Mouse (Mus musculus) lung, postnatal 0 days (tissue): ENCODE measurements around the gene Nacc1. TPM values are rescaled to one million over a fixed set of nuclear protein-coding genes. Genes with fewer than 3 reads are reported as not detected.

Source experiments
- ATAC-seq: fragments of 200-750 bp; cut with Nextera tagmentation; 2 replicates; pipeline ENCODE4 v1.8.0; 2017; ENCODE audit warnings: moderate library complexity
- DNase-seq: peaks from one replicate; pipeline ENCODE4 v3.0.0-alpha.2; 2016; ENCODE audit warnings: low spot score
- H3K27ac ChIP-seq: fragments of 300-500 bp; sonication (generic); 2 replicates; pipeline ENCODE4 v1.5.1; 2014; ENCODE audit warnings: antibody characterized with exemption, mild to moderate bottlenecking, low read length, mixed read lengths
- H3K27me3 ChIP-seq: fragments of 300-500 bp; sonication (generic); replicated peaks from 2 replicates; pipeline ENCODE4 v1.6.1; 2014; ENCODE audit warnings: low read length, mixed read lengths; ENCODE audit not compliant: insufficient read depth
- H3K36me3 ChIP-seq: fragments of 300-500 bp; sonication (generic); 2 replicates; pipeline ENCODE4 v1.6.1; 2014; ENCODE audit warnings: low read length, mixed read lengths; ENCODE audit not compliant: insufficient read depth
- H3K4me1 ChIP-seq: fragments of 300-500 bp; sonication (generic); 2 replicates; pipeline ENCODE4 v1.6.1; 2014; ENCODE audit warnings: antibody characterized with exemption, low read depth, low read length, mixed read lengths; ENCODE audit not compliant: insufficient read depth
- H3K4me2 ChIP-seq: fragments of 300-500 bp; sonication (generic); replicated peaks from 2 replicates; pipeline ENCODE4 v1.6.1; 2014; ENCODE audit warnings: low read depth, mild to moderate bottlenecking, low read length, moderate library complexity, mixed read lengths
- H3K4me3 ChIP-seq: fragments of 300-500 bp; sonication (generic); 2 replicates; pipeline ENCODE4 v1.5.1; 2014; ENCODE audit warnings: low read depth, low read length
- H3K9ac ChIP-seq: fragments of 300-500 bp; sonication (generic); replicated peaks from 2 replicates; pipeline ENCODE4 v1.6.1; 2014; ENCODE audit warnings: low read depth, mild to moderate bottlenecking
- H3K9me3 ChIP-seq: fragments of 300-500 bp; sonication (generic); 2 replicates; pipeline ENCODE4 v1.6.1; 2016; ENCODE audit warnings: low read length, mixed read lengths
- CTCF ChIP-seq: IDR thresholded peaks from 2 replicates; pipeline ENCODE4 v1.5.1; 2016; ENCODE audit warnings: antibody characterized with exemption, mild to moderate bottlenecking
- EP300 ChIP-seq: IDR thresholded peaks from 2 replicates; pipeline ENCODE4 v1.6.1; 2016; ENCODE audit warnings: antibody characterized with exemption, mild to moderate bottlenecking, control low read depth
- WGBS: fragments of 180-500 bp; shearing (Covaris S2); extraction: QIAGEN DNeasy Blood & Tissue Kit; methylation state at CpG from one replicate; pipeline ENCODE4 v1.1.7; 2014; 5-methylcytosine and 5-hydroxymethylcytosine counted together
- polyA plus RNA-seq: library from polyadenylated mRNA; unstranded; fragments of >200 nt; fragmentation: Nextera tagmentation; extraction: Ambion mirVana; gene quantifications from 2 replicates; pipeline ENCODE4 v1.2.1, GENCODE M21; 2015

The Nacc1 gene
- polyA plus RNA-seq, 1 experiment from 2014 or later: 7.4 TPM

DNA sequence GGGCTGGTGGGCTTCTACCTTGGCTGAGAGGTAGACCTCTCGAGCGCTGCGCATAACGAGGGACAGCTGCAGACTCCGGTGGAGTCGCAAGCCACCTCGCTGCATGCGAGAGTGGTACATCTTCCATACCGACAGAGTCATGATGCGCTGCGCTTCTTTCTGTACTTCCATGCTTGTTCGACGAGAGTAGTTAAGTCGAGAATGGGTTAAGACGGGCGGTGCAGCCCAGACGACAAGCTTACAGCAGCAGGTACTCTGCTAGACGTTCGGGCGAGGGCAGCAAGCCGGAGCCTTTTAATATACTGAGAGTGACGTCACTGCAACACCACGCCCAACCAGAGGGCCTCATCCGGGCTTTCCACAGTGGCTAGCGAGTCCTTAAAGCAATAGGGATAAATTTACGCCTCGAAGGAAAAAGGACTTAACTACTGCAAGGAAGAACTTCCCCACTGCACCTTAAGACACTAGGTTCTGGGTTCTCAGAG, 25.0 kb downstream of the Nacc1 start, which contains the start of gene Ier2:
Ier2 (minus strand) TSS at position 272 of the 485 bp plus-strand sequence.
- Histone ChIP-seq H3K9me3 (no peaks in the 10 kb centered on the region), H3K27me3 (no peaks in the 10 kb centered on the region), H3K27ac (peak within 1 kb of the TSS; percentile 99), H3K4me3 (peak within 1 kb of the TSS; percentile 97), H3K9ac (peak within 1 kb of the TSS; percentile 99), H3K4me2 (peak within 1 kb of the TSS; percentile 79), H3K4me1 (peaks cover 19% of the 10 kb centered on the region), H3K36me3 (no peaks in the 10 kb centered on the region)
- peak; percentile 99 for DNase-seq
- 0% methylated on average over 27 of the region's 27 CpGs for WGBS
- TF ChIP-seq CTCF: peak; percentile 28
- peak; percentile 76; the same call in 1 of the 2 replicates for TF ChIP-seq EP300
- ATAC-seq: peak; percentile 66

DNA sequence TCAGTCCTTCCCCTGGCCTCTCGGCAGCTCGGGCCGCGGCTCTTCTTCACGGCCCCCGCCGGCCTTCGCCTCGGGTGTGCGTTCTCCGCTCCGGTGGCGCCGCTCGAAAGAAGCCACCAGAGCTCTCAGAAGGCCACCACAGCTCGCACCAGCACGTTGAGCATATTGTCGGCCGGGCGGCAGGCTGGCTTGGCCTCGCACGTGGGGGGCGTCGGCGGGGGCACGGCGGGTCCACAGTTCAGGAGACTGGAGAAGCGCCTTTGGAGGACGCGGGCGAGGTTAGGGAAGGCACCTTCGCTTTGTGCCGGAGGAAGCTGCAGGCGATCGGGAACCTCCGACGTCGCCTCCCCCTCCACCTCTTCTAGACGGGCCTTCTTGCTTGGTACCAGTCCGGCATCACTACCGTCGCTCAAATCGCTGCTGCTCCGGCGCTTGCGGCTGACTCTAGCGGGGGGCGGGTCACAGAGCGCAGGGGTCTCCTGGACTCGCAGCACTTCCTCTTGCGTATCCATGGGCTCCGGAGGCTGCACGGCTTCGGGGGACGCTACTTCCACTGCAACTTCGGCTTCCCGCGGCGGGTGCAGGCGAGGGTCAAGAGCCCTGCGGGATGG, 25.6 kb downstream of the Nacc1 start:
- TF ChIP-seq CTCF (no peak), EP300 (no peak)
- H3K4me1 ChIP-seq: peaks cover 24% of the 10 kb centered on the region
- H3K4me3 ChIP-seq: peak overlapping the region; percentile 97
- under 1% methylated on average over 57 of the region's 61 CpGs for WGBS
- peak overlapping the region; percentile 99 for H3K9ac ChIP-seq
- H3K27me3 ChIP-seq: no peaks in the 10 kb centered on the region
- peak; percentile 3; the same call in 1 of the 2 replicates for ATAC-seq
- H3K27ac ChIP-seq: peak overlapping the region; percentile 99
- DNase-seq: peak; percentile 60
- H3K4me2 ChIP-seq: peak overlapping the region; percentile 79
- no peaks in the 10 kb centered on the region for H3K9me3 ChIP-seq
- no peaks in the 10 kb centered on the region for H3K36me3 ChIP-seq

DNA sequence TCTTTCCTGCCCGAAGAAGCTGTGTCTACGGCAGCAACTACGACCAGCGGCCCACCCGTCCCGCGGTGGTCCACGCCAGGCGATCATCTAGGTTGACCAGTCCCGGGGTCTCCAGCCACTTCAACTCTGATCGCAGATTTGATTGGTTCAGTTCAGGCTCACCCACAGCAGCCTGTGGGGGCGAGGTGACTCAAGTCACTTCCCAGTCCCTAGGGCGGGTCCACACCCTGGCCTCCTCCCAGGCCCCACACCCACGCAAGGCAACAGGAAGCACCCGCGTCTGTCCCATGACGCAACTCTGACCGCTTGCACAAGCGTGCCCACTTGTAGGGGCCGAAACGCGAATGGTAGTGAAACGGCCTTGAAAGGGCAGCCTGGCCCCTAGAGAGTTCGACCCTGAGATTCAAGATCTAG, 26.2 kb downstream of the Nacc1 start:
- peak overlapping the region; percentile 97 for H3K4me3 ChIP-seq
- DNase-seq (peak; percentile 98), ATAC-seq (peak; percentile 69)
- H3K27ac ChIP-seq: peak overlapping the region; percentile 99
- H3K36me3 ChIP-seq: no peaks in the 10 kb centered on the region
- H3K27me3 ChIP-seq: no peaks in the 10 kb centered on the region
- H3K4me1 ChIP-seq: peaks cover 27% of the 10 kb centered on the region
- TF ChIP-seq EP300 (peak; percentile 86), CTCF (no peak; the same call in 1 of the 2 replicates)
- H3K9ac ChIP-seq: peak overlapping the region; percentile 99
- H3K9me3 ChIP-seq: no peaks in the 10 kb centered on the region
- H3K4me2 ChIP-seq: peak overlapping the region; percentile 79
- under 1% methylated on average over 24 of the region's 24 CpGs for WGBS

DNA sequence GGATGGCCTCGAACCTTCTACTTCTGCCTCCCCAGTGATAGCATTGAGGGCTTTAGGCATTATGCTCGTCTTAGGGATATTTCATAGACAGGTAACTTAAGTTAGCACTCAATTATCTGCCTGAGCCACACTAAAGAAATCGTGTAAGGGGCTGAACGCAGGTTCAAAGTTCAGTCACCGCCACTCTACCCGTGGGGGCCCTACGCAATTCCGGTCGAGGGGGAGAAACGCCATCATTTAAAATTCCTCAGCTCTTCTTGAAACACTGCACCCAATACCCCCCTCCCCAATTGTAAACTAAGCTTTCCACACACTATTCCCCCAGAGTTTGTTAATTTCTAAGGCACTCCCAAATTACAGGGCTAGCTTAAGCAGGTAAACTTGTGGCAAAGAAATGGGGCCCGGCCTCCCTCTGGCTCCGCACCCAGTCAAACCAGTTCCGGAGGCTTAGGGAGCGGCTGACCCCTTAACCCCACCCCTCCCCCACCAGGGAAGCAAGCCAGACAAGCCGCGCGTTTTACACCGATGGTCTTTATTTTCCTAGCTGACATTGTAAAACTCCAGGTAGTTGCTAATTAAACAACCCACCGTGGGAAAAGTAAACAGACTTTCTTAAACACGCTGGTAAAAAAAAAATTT, 26.7 kb downstream of the Nacc1 start:
- Histone ChIP-seq H3K4me1 (peaks cover 32% of the 10 kb centered on the region), H3K9ac (peak overlapping the region; percentile 99), H3K4me3 (peak overlapping the region; percentile 97), H3K4me2 (peak overlapping the region; percentile 79), H3K36me3 (no peaks in the 10 kb centered on the region), H3K27ac (peak overlapping the region; percentile 99), H3K27me3 (no peaks in the 10 kb centered on the region), H3K9me3 (no peaks in the 10 kb centered on the region)
- peak; percentile 10 for ATAC-seq
- no peak; the same call in 1 of the 2 replicates for TF ChIP-seq EP300
- TF ChIP-seq CTCF: no peak
- 2% methylated on average over 20 of the region's 20 CpGs for WGBS
- peak; percentile 87 for DNase-seq

DNA sequence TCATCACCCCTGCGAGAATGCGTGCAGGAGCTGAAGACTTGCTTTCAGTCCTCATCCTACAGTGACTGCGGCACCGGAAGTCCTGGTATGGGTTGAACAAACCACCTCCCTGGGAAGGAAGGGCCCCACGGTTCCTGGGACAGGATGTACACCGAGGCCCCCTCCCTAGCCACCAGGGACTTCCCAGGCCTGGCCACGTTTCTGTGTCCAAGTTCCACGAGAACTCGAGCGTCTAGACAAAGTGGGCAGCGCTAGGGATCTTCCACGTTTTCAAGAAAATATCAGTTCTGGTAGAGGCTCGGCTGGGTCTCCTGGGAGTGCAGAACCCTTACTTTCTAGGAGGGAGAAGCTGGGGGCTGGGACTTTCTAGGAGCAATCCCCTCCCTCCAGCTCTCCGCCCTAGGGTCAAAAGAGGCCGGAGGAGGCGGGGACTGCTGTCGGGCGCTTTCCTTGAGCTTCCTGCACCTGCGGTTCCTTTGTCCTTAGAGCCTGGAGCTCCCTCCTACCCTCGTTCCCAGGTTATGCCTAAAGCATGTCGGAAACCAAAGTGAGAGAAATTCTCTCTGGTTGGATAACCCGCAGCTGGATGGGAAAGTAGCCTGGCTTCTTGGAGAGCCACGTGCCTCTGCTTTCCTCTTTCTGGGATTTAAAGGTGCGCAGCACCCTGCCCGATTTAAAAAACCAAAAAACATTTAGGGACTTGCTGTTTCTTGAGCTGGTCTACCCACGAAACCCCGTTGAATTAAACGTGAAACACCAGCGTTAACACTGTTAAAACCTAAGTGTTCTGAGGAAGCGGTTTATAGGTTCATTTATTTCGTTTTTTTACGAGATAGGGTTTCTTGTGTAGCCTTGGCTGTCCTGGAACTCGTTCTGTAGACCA, 27.5 kb downstream of the Nacc1 start:
- peak overlapping the region; percentile 79 for H3K4me2 ChIP-seq
- TF ChIP-seq CTCF (no peak), EP300 (peak; percentile 87)
- ATAC-seq (peak; percentile 15), DNase-seq (peak; percentile 89)
- peaks cover 32% of the 10 kb centered on the region for H3K4me1 ChIP-seq
- H3K36me3 ChIP-seq: no peaks in the 10 kb centered on the region
- H3K9ac ChIP-seq: peak overlapping the region; percentile 99
- H3K27me3 ChIP-seq: no peaks in the 10 kb centered on the region
- peak overlapping the region; percentile 97 for H3K4me3 ChIP-seq
- H3K27ac ChIP-seq: peak overlapping the region; percentile 99
- WGBS: 4% methylated on average over 33 of the region's 33 CpGs
- no peaks in the 10 kb centered on the region for H3K9me3 ChIP-seq
